Comparison of ENCODE assay signal across 23 mouse cellular contexts in the genomic region with DNA sequence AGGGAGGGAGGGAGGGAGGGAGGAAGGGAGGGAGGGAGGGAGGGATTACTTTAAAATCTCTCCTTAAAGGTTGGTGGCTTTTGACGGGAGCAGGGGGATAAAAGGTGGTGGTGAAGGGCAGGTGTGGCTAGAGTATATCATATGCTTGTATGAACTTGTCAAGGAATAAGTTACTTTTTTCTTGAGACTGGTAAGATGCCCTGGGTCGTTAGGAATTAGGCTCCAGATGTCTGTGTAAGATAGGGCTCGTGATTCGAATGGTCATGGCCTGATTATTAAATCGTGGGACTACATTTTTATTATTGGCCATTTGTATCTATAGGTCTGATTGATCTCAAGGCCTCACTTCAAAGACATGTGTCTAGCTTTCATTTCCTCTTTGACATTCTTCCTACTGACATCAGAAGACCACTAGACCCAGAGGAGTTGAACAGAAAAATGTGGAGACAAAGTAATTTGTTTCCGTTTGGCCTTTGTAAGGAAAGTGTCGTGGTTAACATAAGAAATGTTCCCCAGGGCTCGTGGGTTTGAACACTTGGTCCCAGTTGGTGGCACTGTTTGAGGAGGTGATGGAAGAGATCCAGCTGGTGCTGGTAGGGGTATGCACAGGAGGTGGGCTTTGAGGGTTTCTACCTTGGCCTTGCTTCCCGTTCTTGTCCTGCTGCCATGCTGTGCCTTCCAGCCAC.
"Had no signal": no experiment of that assay in that cellular context is flagged by ENCODE, and none has a peak within 500 bp of the region (broad histone marks: within the 10 kb centered on the region; RNA-seq: fewer than 3 reads in every experiment).

No protein-coding gene starts in this region.

- ATAC-seq: liver, postnatal 0 days; lung, postnatal 0 days; midbrain, embryonic 13.5 days; midbrain, embryonic 16.5 days had no signal

- H3K36me3 ChIP-seq: limb, embryonic 12.5 days; limb, embryonic 15.5 days; midbrain, embryonic 10.5 days; midbrain, embryonic 13.5 days; neural tube, embryonic 13.5 days had no signal

- H3K27me3 ChIP-seq: limb, embryonic 12.5 days; limb, embryonic 15.5 days; midbrain, embryonic 13.5 days; neural tube, embryonic 13.5 days had no signal

- DNase-seq: kidney, postnatal 25 days; layer of hippocampus, adult 9-11 months; left cerebral cortex, postnatal 4 days; liver, postnatal 0 days; lung, embryonic 14.5 days; retina, postnatal 1 day; right cerebral cortex, postnatal 25 days; spleen, adult 18-20 months; thymus, adult 18-20 months; thymus, postnatal 36 days had no signal

- H3K27ac ChIP-seq: kidney, postnatal 0 days; layer of hippocampus, adult 2 months; limb, embryonic 12.5 days; limb, embryonic 15.5 days; liver, embryonic 14.5 days; midbrain, embryonic 10.5 days; midbrain, embryonic 13.5 days; neural tube, embryonic 13.5 days had no signal

- H3K4me3 ChIP-seq: layer of hippocampus, adult 2 months; limb, embryonic 12.5 days; limb, embryonic 15.5 days; midbrain, embryonic 10.5 days; midbrain, embryonic 13.5 days; myocyte; neural tube, embryonic 13.5 days had no signal

- H3K9ac ChIP-seq: limb, embryonic 12.5 days; limb, embryonic 15.5 days; liver, embryonic 14.5 days; liver, postnatal 0 days; lung, embryonic 14.5 days; midbrain, embryonic 13.5 days; neural tube, embryonic 13.5 days had no signal

- H3K4me2 ChIP-seq: limb, embryonic 12.5 days; limb, embryonic 15.5 days; liver, embryonic 11.5 days; lung, embryonic 14.5 days; midbrain, embryonic 13.5 days; neural tube, embryonic 13.5 days had no signal

- H3K9me3 ChIP-seq: limb, embryonic 12.5 days; limb, embryonic 15.5 days; megakaryocyte, embryonic 14.5 days; midbrain, embryonic 10.5 days; midbrain, embryonic 13.5 days; neural tube, embryonic 13.5 days had no signal
